8 mouse cellular contexts compared by ENCODE assay signal in the genomic region with DNA sequence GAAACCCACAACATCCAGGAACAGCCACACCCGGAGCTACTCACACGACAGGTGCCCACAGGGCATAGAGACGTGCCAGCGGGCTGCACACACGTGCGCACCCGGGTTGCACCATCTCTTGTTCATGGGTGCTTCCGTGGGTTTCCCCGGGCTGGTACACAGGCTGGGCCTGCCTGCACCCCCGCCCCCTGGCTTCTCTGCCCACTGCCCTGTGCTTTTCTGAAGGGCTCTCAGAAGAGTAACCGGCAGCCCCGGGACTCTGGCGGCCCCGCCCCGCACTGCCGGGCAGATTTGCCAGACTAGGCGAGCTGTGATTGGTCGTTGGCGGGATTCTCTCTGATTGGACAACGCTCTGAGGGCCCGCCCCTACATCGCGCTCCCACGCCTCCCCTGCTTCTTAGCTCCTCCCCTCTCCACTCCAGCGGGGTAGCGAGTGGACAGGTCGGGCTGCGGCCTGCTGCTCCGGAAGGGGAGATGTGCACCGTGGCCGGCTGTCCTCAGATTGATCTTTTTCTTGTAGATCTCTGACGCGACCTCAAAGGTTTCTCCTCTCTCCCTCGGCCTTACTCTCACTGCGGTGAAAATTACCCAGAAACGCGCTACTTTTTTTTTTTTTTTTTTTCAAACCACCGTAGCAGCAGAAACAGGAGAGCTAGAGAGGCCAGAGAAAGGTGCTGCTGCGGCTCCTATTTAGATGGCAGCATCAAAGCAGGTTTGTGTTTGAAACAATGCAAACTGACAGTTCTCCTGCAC. TPM values are rescaled to one million over a fixed set of nuclear protein-coding genes. Genes with fewer than 3 reads are reported as not detected.
A peak's percentile ranks its signal among the peaks of the same experiment; 100 is the strongest.
DNase-seq lines count a peak whose midpoint lies in the region; ATAC-seq and TF ChIP-seq lines count a peak whose summit lies in the region.

A gene (minus strand): TSS at position 66 of the 753 bp plus-strand sequence.

- no peaks in the 10 kb centered on the region for H3K27me3 ChIP-seq in hindbrain, embryonic 11.5 days (ENCODE audit: control insufficient read depth, insufficient read depth, low read length)
- no peaks in the 10 kb centered on the region for H3K27me3 ChIP-seq in lung, embryonic 16.5 days (ENCODE audit: control insufficient read depth, insufficient read depth, low read depth, low read length)
- no peaks in the 10 kb centered on the region for H3K27me3 ChIP-seq in thymus, adult 2 months (ENCODE audit: control insufficient read depth, insufficient read depth, low read length)

- H3K9ac ChIP-seq in hindbrain, embryonic 11.5 days (ENCODE audit: low read depth, low read length), result peak within 1 kb of the TSS; percentile 50
- peak within 1 kb of the TSS; percentile 75 for H3K9ac ChIP-seq in lung, embryonic 16.5 days (ENCODE audit: low read length)

- under 1% methylated on average over 38 of the region's 39 CpGs for WGBS in hindbrain, embryonic 11.5 days
- WGBS in lung, embryonic 16.5 days, result under 1% methylated on average over 39 of the region's 39 CpGs
- WGBS in thymus, adult 2 months, result under 1% methylated on average over 39 of the region's 39 CpGs

- DNase-seq in R1 (ENCODE audit: low read depth, low spot score), result peak; percentile 94
- peak; percentile 96 to 97 for DNase-seq in cerebellum, postnatal 14 days
- DNase-seq in frontal cortex, postnatal 10 days (ENCODE audit: low spot score in 2 of 2), result peak; percentile 93 to 94
- DNase-seq in hindbrain, embryonic 11.5 days (ENCODE audit: low spot score), result peak; percentile 94
- DNase-seq in layer of hippocampus, adult 9-11 months, result peak; percentile 95
- peak; percentile 93 for DNase-seq in ovary, adult 18-20 months (ENCODE audit: low spot score)
- peak; percentile 95 for DNase-seq in thymus, adult 2 months

- ATAC-seq in hindbrain, embryonic 11.5 days (ENCODE audit: low FRiP score), result peak; percentile 99
- peak; percentile 100 for ATAC-seq in lung, embryonic 16.5 days (ENCODE audit: low read depth)

- H3K4me2 ChIP-seq in hindbrain, embryonic 11.5 days (replicated peaks; ENCODE audit: low read depth, low read length), result peak within 1 kb of the TSS; percentile 81
- peak within 1 kb of the TSS; percentile 98 for H3K4me2 ChIP-seq in lung, embryonic 16.5 days (ENCODE audit: low read depth, low read length)

- 0 out of 2 replicates have a peak, but pooled peaks cover 3% of the 10 kb centered on the region for H3K4me1 ChIP-seq in hindbrain, embryonic 11.5 days (replicated peaks; ENCODE audit: control insufficient read depth, insufficient read depth, low read length)
- H3K4me1 ChIP-seq in lung, embryonic 16.5 days (replicated peaks; ENCODE audit: control insufficient read depth, insufficient read depth, low read length), result peaks cover 11% of the 10 kb centered on the region
- H3K4me1 ChIP-seq in thymus, adult 2 months (replicated peaks; ENCODE audit: control insufficient read depth, insufficient read depth, low read length), result peaks cover 11% of the 10 kb centered on the region

- no peaks in the 10 kb centered on the region for H3K9me3 ChIP-seq in hindbrain, embryonic 11.5 days (ENCODE audit: control insufficient read depth, low read length)
- H3K9me3 ChIP-seq in lung, embryonic 16.5 days (ENCODE audit: control insufficient read depth, low read length), result no peaks in the 10 kb centered on the region

- peak; percentile 96 for TF ChIP-seq POLR2A in thymus, adult 2 months (IDR thresholded peaks at IDR 0.05; ENCODE audit: control insufficient read depth, extremely low read depth, insufficient read depth, low read length, poor library complexity)

- H3K36me3 ChIP-seq in hindbrain, embryonic 11.5 days (ENCODE audit: control insufficient read depth, insufficient read depth, low read length), result no peaks in the 10 kb centered on the region
- no peaks in the 10 kb centered on the region for H3K36me3 ChIP-seq in lung, embryonic 16.5 days (ENCODE audit: control insufficient read depth, insufficient read depth, low read length)
- H3K36me3 ChIP-seq in thymus, adult 2 months (ENCODE audit: control insufficient read depth, insufficient read depth, low read length), result no peaks in the 10 kb centered on the region

- H3K4me3 ChIP-seq in hindbrain, embryonic 11.5 days (ENCODE audit: low read depth, low read length), result peak within 1 kb of the TSS; percentile 58
- H3K4me3 ChIP-seq in lung, embryonic 16.5 days (ENCODE audit: low read length), result peak within 1 kb of the TSS; percentile 72
- H3K4me3 ChIP-seq in thymus, adult 2 months (ENCODE audit: control insufficient read depth, insufficient read depth, low read length), result peak within 1 kb of the TSS; percentile 75

- H3K27ac ChIP-seq in hindbrain, embryonic 11.5 days (ENCODE audit: low read depth, low read length), result no peak within 1 kb of the TSS
- H3K27ac ChIP-seq in lung, embryonic 16.5 days (ENCODE audit: low read length), result peak within 1 kb of the TSS; percentile 75
- H3K27ac ChIP-seq in thymus, adult 2 months (ENCODE audit: control insufficient read depth, insufficient read depth, low read length), result peak within 1 kb of the TSS; percentile 86

- peak; percentile 58 for TF ChIP-seq CTCF in thymus, adult 2 months (IDR thresholded peaks at IDR 0.05; ENCODE audit: borderline replicate concordance, control insufficient read depth, extremely low read depth, insufficient read depth, low read length, poor library complexity)

RNA-seq across cellular contexts. Expression of the gene that starts here (rescaled TPM):
- polyA plus RNA-seq in hindbrain, embryonic 11.5 days (2014; fragmentation: Nextera tagmentation; extraction: Ambion mirVana), result 3.9 and 4.3 TPM in 2 replicates
- polyA plus RNA-seq in lung, embryonic 16.5 days (2015; fragmentation: Nextera tagmentation; extraction: Ambion mirVana), result 0.93 and 1.1 TPM in 2 replicates
- polyA plus RNA-seq in thymus, adult 2 months (2012; rRNA removed), result 13.8 and 16.2 TPM in 2 replicates
